Mouse (Mus musculus) cerebellum, postnatal 25 days (tissue): ENCODE measurements at regions not wholly inside any gene's neighbourhood (a gene's known extent, or its start where the extent isn't known, plus 50 kb on each side); places are given as distances from the start of the nearest gene placed in this dataset.

Experiments
- DNase-seq, 2 experiments: peaks; one replicate each; pipeline ENCODE4 v3.0.0; 2021; ENCODE audit warnings: mixed read lengths in 2 of 2

DNA sequence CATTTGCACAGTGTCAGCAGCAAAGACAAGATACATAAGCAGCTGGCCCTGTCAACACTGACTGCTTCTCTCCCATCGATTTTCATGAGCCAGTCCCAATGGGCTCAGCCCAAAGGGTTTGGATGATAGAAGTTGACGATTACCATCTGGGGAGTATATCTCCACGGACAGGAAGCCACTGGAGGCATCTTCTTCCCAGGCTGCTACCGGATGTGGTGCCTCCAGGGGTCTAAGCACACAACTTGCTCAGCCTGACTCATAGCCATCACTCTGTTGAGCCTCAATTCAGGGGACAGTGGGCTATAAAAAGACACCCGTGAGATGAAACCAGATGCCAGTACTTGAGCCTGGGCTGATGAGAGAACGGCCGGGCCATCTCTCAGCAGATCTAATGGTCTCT is 71.1 kb upstream of the Hif1a start:
- no peak for DNase-seq

- DNase-seq, result no peak
Observed at GRCm38 (mm10) chr12:73830551-73831203, 70.5 kb upstream of the Hif1a start.

DNA sequence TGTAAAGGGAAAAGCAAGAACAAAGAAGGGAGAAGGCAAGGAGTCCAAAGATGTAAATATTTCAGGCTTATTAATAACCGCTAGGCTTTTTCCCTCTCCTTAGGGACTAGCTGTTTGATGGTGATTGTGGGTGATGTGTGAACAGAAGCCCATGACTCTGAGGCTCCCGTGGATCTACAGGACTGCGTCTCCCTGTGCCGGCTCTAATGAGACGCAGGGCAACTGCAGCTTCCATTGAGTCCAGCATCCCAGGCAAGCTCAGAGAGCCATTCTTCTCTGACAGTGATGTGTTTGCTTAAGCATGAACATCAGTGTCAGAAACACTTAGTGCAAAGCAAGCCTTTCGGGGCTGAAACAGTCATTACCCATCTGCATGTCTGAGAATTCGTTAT is 70.0 kb upstream of the Hif1a start:
- DNase-seq, result no peak

DNA sequence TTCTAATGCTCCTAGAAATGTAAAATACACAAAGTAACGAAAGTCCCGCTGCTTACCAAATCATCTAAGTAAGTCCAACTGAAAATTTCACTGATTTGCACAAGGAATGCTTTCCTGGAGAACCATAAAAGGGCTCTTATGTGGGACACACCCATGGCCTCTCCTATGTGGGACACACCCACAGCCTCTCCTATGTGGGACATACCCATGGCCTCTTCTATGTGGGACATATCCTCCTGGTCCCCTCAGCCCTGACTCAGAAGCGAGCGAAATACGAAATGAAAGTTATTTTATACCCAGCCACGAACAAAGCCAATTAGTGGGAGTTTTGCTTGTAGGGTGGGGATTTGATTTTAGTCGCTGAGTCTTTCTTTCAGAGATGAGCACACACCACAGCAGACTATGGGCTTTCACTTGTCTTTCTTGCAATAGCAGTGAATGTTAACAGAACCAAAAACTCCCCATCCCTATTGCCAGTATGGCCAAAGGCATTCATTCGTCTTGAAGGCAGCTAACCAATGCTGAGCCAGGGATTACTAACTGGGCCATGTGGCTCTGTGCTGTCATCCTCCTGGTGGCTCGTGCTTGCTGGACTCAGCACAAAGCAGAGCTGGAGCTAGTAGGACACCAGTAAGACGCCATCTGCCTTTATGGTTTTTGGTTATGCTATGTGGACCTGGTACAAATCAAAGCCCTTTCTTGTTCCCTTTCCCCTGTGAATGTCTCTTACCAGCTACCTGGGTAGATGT is 69.4 kb upstream of the Hif1a start:
- peak; percentile 19 to 35 for DNase-seq

- DNase-seq, result no peak
Observed at GRCm38 (mm10) chr12:73832789-73833188, 68.4 kb upstream of the Hif1a start.

DNA sequence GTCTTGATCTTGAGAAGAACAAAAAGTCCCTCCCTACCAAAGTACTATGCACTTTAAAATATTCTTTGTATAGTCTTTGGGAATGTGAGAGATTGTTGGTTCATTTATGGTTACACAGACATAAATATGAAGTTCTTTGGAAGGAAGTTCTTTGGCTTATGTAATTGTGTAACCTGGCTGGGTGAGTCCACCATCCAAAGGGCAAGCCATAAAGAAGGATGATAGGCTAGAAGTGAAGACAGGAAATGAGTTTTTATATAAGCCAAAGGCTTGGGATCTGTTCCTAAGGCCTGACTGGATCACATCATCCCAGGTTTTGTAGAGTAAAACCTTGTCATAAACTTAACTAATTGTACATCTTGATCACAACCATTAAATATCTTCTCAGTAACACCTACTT is 65.0 kb upstream of the Hif1a start:
- no peak for DNase-seq

DNA sequence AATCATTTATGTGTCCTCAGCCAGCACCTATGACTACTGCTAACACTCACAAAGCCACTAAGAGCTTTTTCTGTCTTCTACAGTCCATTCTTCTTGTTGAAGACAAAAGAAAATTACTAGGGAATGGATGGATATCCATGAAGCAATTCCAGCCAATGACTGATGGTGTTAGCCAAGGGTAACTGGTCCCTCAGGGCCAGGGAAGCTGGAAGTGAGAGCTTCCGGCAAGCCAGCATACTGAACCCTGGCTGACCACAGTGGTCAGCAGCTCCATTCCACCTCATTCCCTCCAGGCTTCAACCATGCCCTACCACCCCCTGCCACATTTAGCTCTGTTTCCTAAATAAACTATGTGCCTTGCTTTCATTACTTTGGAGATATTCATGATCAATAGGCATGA is 64.1 kb upstream of the Hif1a start:
- DNase-seq, result no peak

DNA sequence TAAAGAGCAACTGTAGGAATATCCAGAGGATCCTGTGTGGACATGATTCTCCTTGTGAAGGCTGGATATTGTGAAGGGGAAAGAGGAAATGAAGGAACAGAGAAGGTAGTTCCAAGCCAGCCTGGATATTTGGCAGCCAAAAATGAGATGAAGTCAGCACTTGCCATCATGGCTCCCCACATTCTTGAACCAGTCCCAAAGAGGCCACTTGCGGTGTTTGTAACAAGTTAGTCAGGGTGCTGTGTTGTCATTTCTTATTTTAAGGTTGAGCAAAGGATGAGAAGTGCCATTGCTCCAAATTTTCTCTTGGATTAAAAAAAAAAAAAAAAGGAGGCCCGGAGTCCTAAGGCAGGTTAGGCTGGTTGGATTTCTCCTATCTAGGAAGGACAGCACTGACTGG is 63.3 kb upstream of the Hif1a start:
- no peak for DNase-seq

- no peak for DNase-seq
Observed at GRCm38 (mm10) chr12:73838330-73838729, 62.8 kb upstream of the Hif1a start.

- DNase-seq, result no peak
Observed at GRCm38 (mm10) chr12:73842000-73842675, 59.0 kb upstream of the Hif1a start.

- DNase-seq, result no peak
Observed at GRCm38 (mm10) chr12:73844782-73845181, 56.4 kb upstream of the Hif1a start.

- DNase-seq, result no peak
Observed at GRCm38 (mm10) chr12:73846672-73847071, 54.5 kb upstream of the Hif1a start.

- DNase-seq, result no peak
Observed at GRCm38 (mm10) chr12:73847336-73847735, 53.8 kb upstream of the Hif1a start.

- no peak for DNase-seq
Observed at GRCm38 (mm10) chr12:73850831-73851230, 50.3 kb upstream of the Hif1a start.
